Mouse (Mus musculus) forebrain, embryonic 15.5 days (tissue): ENCODE results near the gene Gm33543. TPM values are rescaled to one million over a fixed set of nuclear protein-coding genes. Genes with fewer than 3 reads are reported as not detected.

Experiments used
- ATAC-seq: fragments of 200-750 bp; cut with Nextera tagmentation; replicated peaks from 2 replicates; pipeline ENCODE4 v1.8.0; 2017; ENCODE audit warnings: mild to moderate bottlenecking, moderate TSS enrichment, moderate library complexity
- H3K27ac ChIP-seq: fragments of 300-500 bp; sonication (generic); replicated peaks from 2 replicates; pipeline ENCODE4 v1.5.1; 2015; ENCODE audit warnings: mild to moderate bottlenecking, inconsistent platforms
- H3K27me3 ChIP-seq: fragments of 300-500 bp; sonication (generic); 2 replicates; pipeline ENCODE4 v1.6.1; 2015; ENCODE audit warnings: inconsistent platforms
- H3K36me3 ChIP-seq: fragments of 300-500 bp; sonication (generic); 2 replicates; pipeline ENCODE4 v1.6.1; 2015; ENCODE audit warnings: mild to moderate bottlenecking, inconsistent platforms
- H3K4me1 ChIP-seq: fragments of 300-500 bp; sonication (generic); 2 replicates; pipeline ENCODE4 v1.6.1; 2015; ENCODE audit warnings: inconsistent platforms
- H3K4me2 ChIP-seq: fragments of 300-500 bp; sonication (generic); replicated peaks from 2 replicates; pipeline ENCODE4 v1.6.1; 2015; ENCODE audit warnings: mild to moderate bottlenecking, inconsistent platforms
- H3K4me3 ChIP-seq: fragments of 300-500 bp; sonication (generic); 2 replicates; pipeline ENCODE4 v1.5.1; 2015; ENCODE audit warnings: mild to moderate bottlenecking, inconsistent platforms
- H3K9ac ChIP-seq: fragments of 300-500 bp; sonication (generic); replicated peaks from 2 replicates; pipeline ENCODE4 v1.6.1; 2015; ENCODE audit warnings: mild to moderate bottlenecking, inconsistent platforms
- H3K9me3 ChIP-seq: fragments of 300-500 bp; sonication (generic); 2 replicates; pipeline ENCODE4 v1.6.1; 2016; ENCODE audit warnings: inconsistent platforms
- WGBS: fragments of 180-500 bp; shearing (Covaris S2); methylation state at CpG from one replicate; pipeline ENCODE4 v1.1.7; 2015; ENCODE audit warnings: mixed read lengths; 5-methylcytosine and 5-hydroxymethylcytosine counted together
- polyA plus RNA-seq: library from polyadenylated mRNA; unstranded; fragments of >200 nt; fragmentation: Nextera tagmentation; extraction: Ambion mirVana; gene quantifications from 2 replicates; pipeline ENCODE4 v1.2.1, GENCODE M21; 2015

The Gm33543 gene
- polyA plus RNA-seq, 1 experiment from 2014 or later: not detected

DNA sequence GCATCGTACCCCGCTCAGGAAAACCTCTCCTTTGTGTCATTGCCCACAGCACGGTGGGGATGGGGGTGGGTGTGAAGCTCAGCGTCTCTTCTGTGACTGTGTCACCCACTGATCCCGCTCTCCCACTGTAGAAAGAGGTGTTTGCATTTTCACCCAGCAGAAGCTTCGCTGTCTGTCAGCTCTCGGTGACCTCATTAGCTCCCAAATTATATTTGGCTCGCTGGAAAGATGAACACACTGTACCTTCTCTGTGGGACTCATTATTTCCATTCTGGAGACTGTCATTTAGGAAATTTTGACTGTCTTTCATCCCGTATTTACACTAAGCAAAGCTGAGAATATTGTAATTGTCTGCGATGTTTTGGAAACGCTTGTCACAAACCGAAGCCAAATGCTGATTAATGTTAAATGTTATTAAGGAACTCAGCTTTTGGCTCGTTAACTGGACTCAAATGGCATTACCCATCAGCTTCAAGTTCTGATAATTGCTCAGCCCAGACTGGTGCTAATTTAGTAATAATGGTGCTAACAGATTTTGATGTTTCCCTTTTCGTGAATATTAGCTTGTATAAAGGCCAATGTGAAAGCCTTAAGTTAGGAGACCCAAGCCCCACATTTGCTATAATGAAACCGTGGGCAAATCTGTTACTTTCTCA lies 51.8 kb downstream of the Gm33543 start:
- peaks cover 13% of the 10 kb centered on the region for H3K4me1 ChIP-seq
- H3K4me3 ChIP-seq: peak overlapping the region; percentile 3; the same call in 1 of the 2 replicates
- no peaks in the 10 kb centered on the region for H3K9me3 ChIP-seq
- ATAC-seq: peak; percentile 85
- WGBS: 26% methylated on average over 15 of the region's 15 CpGs
- peak overlapping the region; percentile 35 for H3K4me2 ChIP-seq
- H3K27me3 ChIP-seq: no peaks in the 10 kb centered on the region
- H3K36me3 ChIP-seq: no peaks in the 10 kb centered on the region
- H3K27ac ChIP-seq: peak overlapping the region; percentile 4; the same call in 1 of the 2 replicates
- H3K9ac ChIP-seq: no peak overlapping the region

DNA sequence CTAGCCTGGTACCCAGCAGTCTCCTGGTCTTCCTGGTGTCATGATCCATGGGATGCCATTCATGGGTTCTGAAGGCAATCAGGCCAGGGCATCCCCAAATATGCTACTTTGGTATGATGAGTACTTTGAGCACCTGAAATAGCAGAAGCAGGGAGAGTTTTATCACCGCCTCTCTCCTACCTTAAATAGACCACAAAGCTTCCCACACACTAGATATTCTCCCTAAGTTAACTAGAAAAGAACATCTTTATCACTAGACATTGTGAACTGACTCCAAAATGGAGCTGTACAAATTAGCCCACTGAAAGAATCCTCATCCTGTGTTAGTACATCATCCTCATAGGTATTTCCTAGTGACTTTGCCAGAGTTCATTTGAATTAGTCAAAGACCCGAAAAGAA lies 55.6 kb downstream of the Gm33543 start:
- 99% methylated on average over 2 of the region's 2 CpGs for WGBS
- H3K9me3 ChIP-seq: no peaks in the 10 kb centered on the region
- no peaks in the 10 kb centered on the region for H3K36me3 ChIP-seq
- no peak overlapping the region for H3K4me3 ChIP-seq
- H3K4me2 ChIP-seq: no peak overlapping the region
- H3K4me1 ChIP-seq: peaks cover 13% of the 10 kb centered on the region
- H3K9ac ChIP-seq: no peak overlapping the region
- ATAC-seq: no peak
- no peak overlapping the region for H3K27ac ChIP-seq
- H3K27me3 ChIP-seq: no peaks in the 10 kb centered on the region

DNA sequence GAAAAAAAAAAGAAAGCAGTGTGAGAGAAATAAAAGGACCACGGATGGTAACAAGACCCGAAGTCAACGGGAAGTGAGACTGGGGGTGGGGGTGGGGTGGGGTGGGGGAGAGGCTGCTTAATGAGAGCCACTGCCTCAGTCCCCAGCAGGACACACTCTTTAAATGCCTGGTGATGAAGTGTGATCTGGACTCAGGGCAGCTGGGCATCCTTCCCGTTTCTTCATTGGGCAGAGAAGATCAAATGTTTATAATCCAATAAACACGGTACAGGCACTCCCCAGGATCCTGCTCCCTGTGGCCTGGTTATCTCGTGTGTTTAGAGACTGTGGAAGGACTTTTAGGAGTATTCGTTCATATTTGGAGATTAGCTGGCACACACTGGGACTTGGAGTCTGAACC lies 57.9 kb downstream of the Gm33543 start:
- no peaks in the 10 kb centered on the region for H3K4me1 ChIP-seq
- no peak overlapping the region for H3K9ac ChIP-seq
- no peak overlapping the region for H3K4me3 ChIP-seq
- ATAC-seq: no peak
- no peaks in the 10 kb centered on the region for H3K36me3 ChIP-seq
- H3K9me3 ChIP-seq: no peaks in the 10 kb centered on the region
- no peak overlapping the region for H3K27ac ChIP-seq
- no peak overlapping the region for H3K4me2 ChIP-seq
- no peaks in the 10 kb centered on the region for H3K27me3 ChIP-seq
- 63% methylated on average over 7 of the region's 7 CpGs for WGBS

DNA sequence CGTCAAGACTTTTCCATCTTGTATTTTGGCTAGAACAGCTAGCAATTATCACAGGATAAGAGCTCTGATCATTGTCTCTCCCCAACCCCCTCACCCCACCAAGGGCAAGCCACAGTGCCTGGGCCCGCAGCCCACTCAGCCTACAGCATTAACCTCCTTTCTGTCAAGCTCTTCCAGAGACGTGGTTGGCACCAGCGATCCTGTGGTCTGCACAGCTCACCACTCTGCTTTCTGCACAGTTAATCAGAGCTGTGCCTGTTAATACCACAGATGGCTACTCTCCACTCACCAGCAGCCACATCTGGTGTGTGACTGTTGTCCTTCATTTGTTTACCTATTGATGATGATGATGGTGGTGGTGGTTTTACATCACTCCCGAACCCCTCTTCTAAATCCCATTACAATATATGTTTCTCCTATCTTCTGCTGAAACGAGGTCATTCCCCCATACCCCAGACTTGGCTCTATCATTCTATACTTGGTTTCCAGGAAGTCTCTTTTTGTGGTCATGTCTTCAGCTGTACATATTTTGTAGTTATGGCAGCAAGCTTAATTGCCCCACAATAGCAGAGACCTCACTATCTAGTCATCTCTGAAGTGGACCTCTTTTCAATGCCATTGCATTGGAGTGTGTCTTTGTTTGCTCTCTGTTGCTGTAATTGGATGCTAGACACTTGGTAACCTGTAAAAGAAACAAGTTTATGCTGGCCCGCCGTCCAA lies 61.7 kb downstream of the Gm33543 start:
- no peak for ATAC-seq
- Histone ChIP-seq H3K27me3 (no peaks in the 10 kb centered on the region), H3K4me2 (no peak overlapping the region), H3K27ac (no peak overlapping the region), H3K9me3 (no peaks in the 10 kb centered on the region), H3K9ac (no peak overlapping the region), H3K4me1 (no peaks in the 10 kb centered on the region), H3K4me3 (no peak overlapping the region), H3K36me3 (no peaks in the 10 kb centered on the region)
- WGBS: 88% methylated on average over 8 of the region's 8 CpGs

DNA sequence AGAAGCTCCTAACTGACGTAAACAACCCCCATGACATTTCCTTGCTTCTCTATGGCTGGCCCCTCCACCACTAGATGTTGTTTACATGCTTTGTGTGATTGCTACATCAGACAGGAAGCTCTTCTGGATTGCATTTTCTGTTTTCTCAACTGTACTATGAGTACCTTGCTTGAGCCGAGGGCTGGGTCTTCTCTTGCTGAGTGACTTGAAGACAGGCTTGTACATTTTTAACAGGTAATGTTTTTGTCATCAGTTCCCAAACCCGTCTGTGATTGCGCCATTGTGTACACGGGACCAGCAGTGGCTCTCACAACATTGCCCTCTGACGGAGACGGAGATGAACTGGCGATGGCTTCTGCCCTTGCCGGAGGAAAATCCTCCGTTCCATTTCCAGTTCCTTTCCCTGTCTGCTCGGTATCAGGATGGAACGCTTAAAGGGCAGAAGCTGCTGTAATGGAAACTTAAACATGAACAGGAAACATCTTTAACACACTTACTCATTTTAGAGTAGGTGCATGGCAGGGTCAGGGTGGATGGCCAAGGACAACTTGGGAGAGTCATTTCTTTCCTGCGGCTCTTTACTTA lies 62.8 kb downstream of the Gm33543 start:
- no peak for ATAC-seq
- Histone ChIP-seq H3K4me3 (no peak overlapping the region), H3K9me3 (no peaks in the 10 kb centered on the region), H3K9ac (no peak overlapping the region), H3K4me2 (no peak overlapping the region), H3K4me1 (no peaks in the 10 kb centered on the region), H3K27me3 (no peaks in the 10 kb centered on the region), H3K27ac (no peak overlapping the region), H3K36me3 (no peaks in the 10 kb centered on the region)
- 92% methylated on average over 13 of the region's 13 CpGs for WGBS

DNA sequence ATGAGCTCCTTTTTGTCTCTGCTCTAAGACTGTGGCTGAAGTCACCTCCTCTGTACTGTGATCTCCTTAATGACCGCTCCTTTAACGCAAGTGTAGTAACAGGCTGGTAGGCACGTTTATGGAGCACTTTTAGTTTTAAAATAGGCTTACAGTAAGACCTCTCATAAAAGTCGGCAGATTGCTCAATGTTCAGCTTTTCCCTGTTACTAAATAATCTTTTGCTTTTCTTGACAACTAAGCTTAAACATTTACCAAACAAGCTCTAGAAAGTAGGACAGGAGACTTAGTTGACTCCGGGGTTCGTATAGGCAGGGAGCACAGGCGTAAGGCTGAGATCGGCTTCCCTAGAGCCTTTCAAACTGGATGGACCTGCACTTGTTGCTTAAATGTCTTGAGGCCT lies 64.1 kb downstream of the Gm33543 start:
- ATAC-seq: no peak
- Histone ChIP-seq H3K9me3 (no peaks in the 10 kb centered on the region), H3K4me1 (no peaks in the 10 kb centered on the region), H3K27ac (no peak overlapping the region), H3K4me2 (no peak overlapping the region), H3K27me3 (no peaks in the 10 kb centered on the region), H3K36me3 (no peaks in the 10 kb centered on the region), H3K9ac (no peak overlapping the region), H3K4me3 (no peak overlapping the region)
- WGBS: 93% methylated on average over 8 of the region's 8 CpGs

DNA sequence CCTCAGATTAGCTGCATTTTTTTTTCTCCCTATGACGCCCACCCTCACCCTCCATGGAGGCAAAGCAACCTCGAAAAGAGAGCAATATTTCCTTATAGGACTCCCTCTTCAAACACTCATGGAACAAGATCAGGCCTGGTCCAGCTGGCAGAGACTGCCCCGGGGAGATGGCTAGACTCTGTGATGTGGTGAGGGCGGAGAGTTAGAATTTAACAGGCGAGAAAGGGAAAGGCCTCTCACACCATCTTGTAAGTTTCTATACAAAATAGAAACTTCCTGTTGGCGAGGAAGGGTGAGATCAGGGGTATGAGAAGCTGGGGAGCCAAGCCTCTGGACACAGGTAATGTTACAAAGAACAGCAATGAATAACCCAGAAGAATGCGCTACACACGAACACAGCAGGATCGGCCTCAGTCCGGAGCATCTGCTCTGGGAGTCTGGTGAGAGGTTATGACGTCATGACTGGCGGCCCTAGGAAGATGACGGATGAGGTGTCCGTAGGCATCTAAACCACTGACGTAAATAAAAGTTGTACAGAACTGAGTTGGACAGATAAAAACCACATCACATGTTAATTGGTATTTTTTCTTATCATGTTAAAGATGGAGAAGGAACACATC lies 64.9 kb downstream of the Gm33543 start:
- no peak for ATAC-seq
- WGBS: 94% methylated on average over 15 of the region's 15 CpGs
- Histone ChIP-seq H3K4me2 (no peak overlapping the region), H3K9me3 (no peaks in the 10 kb centered on the region), H3K36me3 (no peaks in the 10 kb centered on the region), H3K9ac (no peak overlapping the region), H3K4me3 (no peak overlapping the region), H3K4me1 (no peaks in the 10 kb centered on the region), H3K27me3 (no peaks in the 10 kb centered on the region), H3K27ac (no peak overlapping the region)

DNA sequence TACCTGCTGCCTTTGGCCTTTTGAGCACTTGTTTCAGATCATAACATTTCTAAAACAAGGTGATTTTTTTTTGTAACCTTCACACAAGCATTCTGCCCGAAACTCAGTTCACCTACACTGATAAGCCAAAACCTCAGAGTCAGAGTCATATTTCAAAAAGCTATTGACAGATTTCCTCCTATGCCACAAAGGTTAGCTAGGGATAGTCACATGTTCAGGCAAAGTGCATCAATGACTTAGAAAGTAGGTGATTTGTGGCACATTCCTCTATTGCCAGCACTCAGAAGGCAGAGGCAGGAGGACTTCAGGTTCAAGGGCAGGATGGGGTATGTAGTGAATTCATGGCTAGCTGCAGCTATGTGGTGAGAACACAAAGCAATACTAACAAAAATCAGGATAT lies 65.7 kb downstream of the Gm33543 start:
- no peak for ATAC-seq
- H3K4me3 ChIP-seq: no peak overlapping the region
- no peaks in the 10 kb centered on the region for H3K9me3 ChIP-seq
- H3K9ac ChIP-seq: no peak overlapping the region
- H3K4me1 ChIP-seq: no peaks in the 10 kb centered on the region
- 96% methylated on average over 1 of the region's 1 CpGs for WGBS
- no peaks in the 10 kb centered on the region for H3K27me3 ChIP-seq
- H3K27ac ChIP-seq: no peak overlapping the region
- H3K36me3 ChIP-seq: no peaks in the 10 kb centered on the region
- H3K4me2 ChIP-seq: no peak overlapping the region

DNA sequence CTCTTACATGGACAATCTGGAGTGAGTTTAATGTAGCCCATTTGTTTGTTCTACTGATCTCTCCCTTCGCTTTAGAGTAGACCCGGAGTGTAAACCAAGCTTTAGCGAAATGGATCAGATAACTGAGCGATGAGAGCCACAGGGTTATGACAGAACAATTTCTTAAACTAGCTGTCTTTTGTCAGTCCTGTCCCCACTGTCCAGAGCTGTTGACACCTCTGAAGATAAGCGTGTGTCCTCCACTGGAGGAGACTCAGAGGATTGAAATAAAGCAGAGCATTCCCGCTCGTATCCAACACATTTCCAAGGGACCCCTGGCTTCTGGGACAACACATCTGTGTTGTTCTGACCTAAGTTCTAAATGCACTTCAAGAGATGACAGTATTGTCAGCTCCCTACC lies 67.9 kb downstream of the Gm33543 start:
- H3K9me3 ChIP-seq: no peaks in the 10 kb centered on the region
- no peak overlapping the region for H3K4me2 ChIP-seq
- H3K36me3 ChIP-seq: no peaks in the 10 kb centered on the region
- ATAC-seq: no peak
- no peak overlapping the region for H3K4me3 ChIP-seq
- WGBS: 93% methylated on average over 7 of the region's 7 CpGs
- H3K27ac ChIP-seq: no peak overlapping the region
- no peaks in the 10 kb centered on the region for H3K27me3 ChIP-seq
- H3K9ac ChIP-seq: no peak overlapping the region
- no peaks in the 10 kb centered on the region for H3K4me1 ChIP-seq

DNA sequence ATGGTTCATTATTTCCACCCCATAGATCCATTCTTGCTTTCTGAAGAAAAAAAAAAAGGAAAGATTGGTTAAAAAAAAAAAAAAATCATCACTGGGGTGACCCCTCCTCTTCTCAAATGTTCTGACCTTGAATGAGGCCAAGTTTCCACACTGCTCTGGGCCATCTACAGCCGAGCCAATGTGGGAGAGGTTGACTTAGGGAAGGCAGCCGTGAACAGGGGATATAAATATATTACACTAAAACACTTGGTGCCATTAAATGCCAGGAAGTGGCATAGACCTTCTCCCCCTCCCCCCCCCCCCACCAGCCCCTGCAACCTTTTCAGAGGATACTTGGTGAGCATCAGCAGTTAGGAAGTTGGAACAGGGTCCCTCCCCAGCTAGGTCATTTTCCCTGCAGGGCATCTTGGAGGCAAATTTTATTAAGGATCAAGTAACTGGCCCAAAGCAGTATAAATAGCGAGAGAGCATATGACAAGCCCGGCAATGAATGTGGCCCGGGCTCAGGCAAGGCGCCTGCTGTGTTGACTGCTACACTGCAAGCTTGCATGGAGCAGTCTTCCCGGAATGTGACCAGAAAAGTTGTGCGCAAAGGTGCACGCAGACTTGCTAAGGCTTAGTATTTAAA lies 68.6 kb downstream of the Gm33543 start:
- no peak overlapping the region for H3K27ac ChIP-seq
- ATAC-seq: no peak
- 80% methylated on average over 9 of the region's 9 CpGs for WGBS
- no peaks in the 10 kb centered on the region for H3K9me3 ChIP-seq
- H3K9ac ChIP-seq: no peak overlapping the region
- H3K4me1 ChIP-seq: no peaks in the 10 kb centered on the region
- H3K4me2 ChIP-seq: no peak overlapping the region
- no peaks in the 10 kb centered on the region for H3K36me3 ChIP-seq
- no peaks in the 10 kb centered on the region for H3K27me3 ChIP-seq
- no peak overlapping the region for H3K4me3 ChIP-seq
